Mouse (Mus musculus): ENCODE results near the gene Acadl. TPM values are rescaled to one million over a fixed set of nuclear protein-coding genes. Genes with fewer than 3 reads are reported as not detected.

The Acadl gene
- polyA plus RNA-seq, 1 experiment = 58.3 TPM

- Histone ChIP-seq H3K4me3 (ENCODE audit: low read depth, low read length) (no peak overlapping the region), H3K4me1 (ENCODE audit: control insufficient read depth, insufficient read depth, low read length) (no peaks in the 10 kb centered on the region), H3K27me3 (ENCODE audit: control insufficient read depth, insufficient read depth, low read length, poor library complexity, severe bottlenecking) (peaks cover 3% of the 10 kb centered on the region), H3K9me3 (replicated peaks; ENCODE audit: control insufficient read depth, insufficient read depth, low read length, poor library complexity, severe bottlenecking) (no peaks in the 10 kb centered on the region), H3K27ac (ENCODE audit: insufficient read depth, low read length) (no peak overlapping the region), H3K36me3 (ENCODE audit: control insufficient read depth, insufficient read depth, low read length, poor library complexity, severe bottlenecking) (no peaks in the 10 kb centered on the region), H3K9ac (ENCODE audit: low read depth, poor library complexity, severe bottlenecking) (no peak overlapping the region)
- TF ChIP-seq CTCF (IDR thresholded peaks at IDR 0.05; ENCODE audit: low read depth, low read length) (no peak), POLR2A (IDR thresholded peaks at IDR 0.05; ENCODE audit: insufficient read depth, low read length) (no peak)
Observed at GRCm38 (mm10) chr1:66821966-66822365, 41.1 kb downstream of the Acadl start.

- Histone ChIP-seq H3K27me3 (ENCODE audit: control insufficient read depth, insufficient read depth, low read length, poor library complexity, severe bottlenecking) (peaks cover 3% of the 10 kb centered on the region), H3K27ac (ENCODE audit: insufficient read depth, low read length) (no peak overlapping the region), H3K36me3 (ENCODE audit: control insufficient read depth, insufficient read depth, low read length, poor library complexity, severe bottlenecking) (no peaks in the 10 kb centered on the region), H3K4me3 (ENCODE audit: low read depth, low read length) (no peak overlapping the region), H3K9ac (ENCODE audit: low read depth, poor library complexity, severe bottlenecking) (no peak overlapping the region), H3K9me3 (replicated peaks; ENCODE audit: control insufficient read depth, insufficient read depth, low read length, poor library complexity, severe bottlenecking) (no peaks in the 10 kb centered on the region), H3K4me1 (ENCODE audit: control insufficient read depth, insufficient read depth, low read length) (no peaks in the 10 kb centered on the region)
- TF ChIP-seq POLR2A (IDR thresholded peaks at IDR 0.05; ENCODE audit: insufficient read depth, low read length) (no peak), CTCF (IDR thresholded peaks at IDR 0.05; ENCODE audit: low read depth, low read length) (no peak), EP300 (IDR thresholded peaks at IDR 0.05; ENCODE audit: insufficient read depth, low read depth, low read length) (no peak)
Observed at GRCm38 (mm10) chr1:66820241-66820640, 42.8 kb downstream of the Acadl start.

GRCm38 (mm10) chr1:66817865-66818315 is 45.2 kb downstream of the Acadl start:
- Histone ChIP-seq H3K9me3 (replicated peaks; ENCODE audit: control insufficient read depth, insufficient read depth, low read length, poor library complexity, severe bottlenecking) (no peaks in the 10 kb centered on the region), H3K27ac (ENCODE audit: insufficient read depth, low read length) (no peak overlapping the region)

GRCm38 (mm10) chr1:66817453-66817839 is 45.6 kb downstream of the Acadl start, which contains the start of gene Kansl1l:
Kansl1l (minus strand) TSS chr1:66817562.
- peak within 1 kb of the TSS; percentile 93 for H3K4me3 ChIP-seq (ENCODE audit: low read depth, low read length)

More at GRCm38 (mm10) chr1:66817865-66818315, 45.2 kb downstream of the Acadl start:
- H3K9ac ChIP-seq (ENCODE audit: low read depth, poor library complexity, severe bottlenecking) = peak overlapping the region; percentile 99
- no peak for TF ChIP-seq CTCF (IDR thresholded peaks at IDR 0.05; ENCODE audit: low read depth, low read length)
- no peak for TF ChIP-seq EP300 (IDR thresholded peaks at IDR 0.05; ENCODE audit: insufficient read depth, low read depth, low read length)
- TF ChIP-seq POLR2A (IDR thresholded peaks at IDR 0.05; ENCODE audit: insufficient read depth, low read length) = no peak
- peak overlapping the region; percentile 80 for H3K4me3 ChIP-seq (ENCODE audit: low read depth, low read length)
- no peaks in the 10 kb centered on the region for H3K36me3 ChIP-seq (ENCODE audit: control insufficient read depth, insufficient read depth, low read length, poor library complexity, severe bottlenecking)
- H3K27me3 ChIP-seq (ENCODE audit: control insufficient read depth, insufficient read depth, low read length, poor library complexity, severe bottlenecking) = peaks cover 3% of the 10 kb centered on the region
- H3K4me1 ChIP-seq (ENCODE audit: control insufficient read depth, insufficient read depth, low read length) = no peaks in the 10 kb centered on the region

GRCm38 (mm10) chr1:66816837-66817452 is 46.1 kb downstream of the Acadl start:
- Histone ChIP-seq H3K27ac (ENCODE audit: insufficient read depth, low read length) (0 out of 2 replicates have a peak overlapping the region, but pooled peaks have one; percentile 49), H3K4me3 (ENCODE audit: low read depth, low read length) (peak overlapping the region; percentile 93), H3K27me3 (ENCODE audit: control insufficient read depth, insufficient read depth, low read length, poor library complexity, severe bottlenecking) (peaks cover 3% of the 10 kb centered on the region), H3K4me1 (ENCODE audit: control insufficient read depth, insufficient read depth, low read length) (no peaks in the 10 kb centered on the region), H3K9me3 (replicated peaks; ENCODE audit: control insufficient read depth, insufficient read depth, low read length, poor library complexity, severe bottlenecking) (no peaks in the 10 kb centered on the region), H3K9ac (ENCODE audit: low read depth, poor library complexity, severe bottlenecking) (peak overlapping the region; percentile 99), H3K36me3 (ENCODE audit: control insufficient read depth, insufficient read depth, low read length, poor library complexity, severe bottlenecking) (no peaks in the 10 kb centered on the region)
- TF ChIP-seq CTCF (IDR thresholded peaks at IDR 0.05; ENCODE audit: low read depth, low read length) = no peak
- no peak for TF ChIP-seq POLR2A (IDR thresholded peaks at IDR 0.05; ENCODE audit: insufficient read depth, low read length)
- TF ChIP-seq EP300 (IDR thresholded peaks at IDR 0.05; ENCODE audit: insufficient read depth, low read depth, low read length) = no peak

More at GRCm38 (mm10) chr1:66817453-66817839, 45.6 kb downstream of the Acadl start, which contains the start of gene Kansl1l:
- H3K9ac ChIP-seq (ENCODE audit: low read depth, poor library complexity, severe bottlenecking) = peak within 1 kb of the TSS; percentile 99
- no peaks in the 10 kb centered on the region for H3K4me1 ChIP-seq (ENCODE audit: control insufficient read depth, insufficient read depth, low read length)
- no peak for TF ChIP-seq POLR2A (IDR thresholded peaks at IDR 0.05; ENCODE audit: insufficient read depth, low read length)
- no peak for TF ChIP-seq CTCF (IDR thresholded peaks at IDR 0.05; ENCODE audit: low read depth, low read length)
- TF ChIP-seq EP300 (IDR thresholded peaks at IDR 0.05; ENCODE audit: insufficient read depth, low read depth, low read length) = no peak
- H3K9me3 ChIP-seq (replicated peaks; ENCODE audit: control insufficient read depth, insufficient read depth, low read length, poor library complexity, severe bottlenecking) = no peaks in the 10 kb centered on the region
- peaks cover 3% of the 10 kb centered on the region for H3K27me3 ChIP-seq (ENCODE audit: control insufficient read depth, insufficient read depth, low read length, poor library complexity, severe bottlenecking)
- H3K36me3 ChIP-seq (ENCODE audit: control insufficient read depth, insufficient read depth, low read length, poor library complexity, severe bottlenecking) = no peaks in the 10 kb centered on the region
- H3K27ac ChIP-seq (ENCODE audit: insufficient read depth, low read length) = 0 out of 2 replicates have a peak within 1 kb of the TSS, but pooled peaks have one; percentile 49

Measured in ES-Bruce4 (cell line).